Mouse (Mus musculus) lung, adult 2 months (tissue): ENCODE results near the gene A130010J15Rik.

Source experiments
- CTCF ChIP-seq: fragments of 200-500 bp; IDR thresholded peaks from 2 replicates; pipeline ENCODE4 v1.5.1; 2011; ENCODE audit warnings: mild to moderate bottlenecking, low read length, control low read depth; ENCODE audit not compliant: insufficient read depth
- POLR2A ChIP-seq: fragments of 200-500 bp; IDR thresholded peaks from 2 replicates; pipeline ENCODE4 v1.6.1; 2011; ENCODE audit warnings: low read depth, mild to moderate bottlenecking, control low read depth, low read length, borderline replicate concordance; ENCODE audit errors: extremely low read depth

GRCm38 (mm10) chr1:193145101-193145500 is 22.7 kb upstream of the A130010J15Rik start:
- TF ChIP-seq CTCF: no peak
- no peak for TF ChIP-seq POLR2A
